Mouse (Mus musculus): ENCODE data around the gene Gm21833.
"Not testable (repeated sequence)": the region's sequence is repeated elsewhere in the genome, so short reads cannot be mapped to it uniquely, and the experiment has no call there.

Gm21833 gene

DNA sequence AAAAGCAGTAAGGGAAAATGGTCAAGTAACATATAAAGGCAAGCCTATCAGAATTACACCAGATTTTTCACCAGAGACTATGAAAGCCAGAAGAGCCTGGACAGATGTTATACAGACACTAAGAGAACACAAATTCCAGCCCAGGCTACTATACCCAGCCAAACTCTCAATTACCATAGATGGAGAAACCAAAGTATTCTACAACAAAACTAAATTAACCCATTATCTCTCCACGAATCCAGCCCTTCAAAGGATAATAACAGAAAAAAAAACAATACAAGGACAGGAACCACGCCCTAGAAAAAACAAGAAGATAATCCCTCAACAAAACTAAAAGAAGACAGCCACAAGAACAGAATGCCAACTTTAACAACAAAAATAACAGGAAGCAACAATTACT is at the start of gene Gm21833:
TSS of gene Gm21833 (plus strand) at position 301 of the 400 bp plus-strand sequence.
- DNase-seq (ENCODE audit: low read depth), result not testable (repeated sequence)

DNA sequence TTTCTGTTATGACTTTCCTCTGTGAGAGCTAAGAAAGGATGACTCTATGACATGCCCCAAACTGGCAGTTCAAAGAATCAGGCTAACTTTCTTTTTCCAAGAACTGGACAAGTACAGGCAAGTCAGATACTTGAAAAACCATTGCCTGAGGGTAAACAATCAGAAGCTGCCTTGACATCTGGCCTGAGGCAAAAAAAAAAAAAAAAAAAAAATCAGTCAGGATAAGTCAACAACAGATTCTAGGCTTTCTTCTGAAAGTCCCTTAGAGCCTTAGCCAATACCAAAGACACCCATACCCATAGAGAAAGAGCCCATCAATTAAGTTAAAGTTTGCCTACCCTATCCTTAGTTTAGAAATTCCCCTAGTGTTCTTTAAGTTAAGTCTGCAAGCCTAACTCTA is 38.7 kb upstream of the Gm21833 start:
- no peak for DNase-seq (ENCODE audit: low read depth)

GRCm38 (mm10) chr16:82796489-82796888 is 31.7 kb upstream of the Gm21833 start:
- DNase-seq (ENCODE audit: low read depth), result no peak

GRCm38 (mm10) chr16:82815255-82815654 is 12.9 kb upstream of the Gm21833 start:
- no peak for DNase-seq (ENCODE audit: low read depth)

DNA sequence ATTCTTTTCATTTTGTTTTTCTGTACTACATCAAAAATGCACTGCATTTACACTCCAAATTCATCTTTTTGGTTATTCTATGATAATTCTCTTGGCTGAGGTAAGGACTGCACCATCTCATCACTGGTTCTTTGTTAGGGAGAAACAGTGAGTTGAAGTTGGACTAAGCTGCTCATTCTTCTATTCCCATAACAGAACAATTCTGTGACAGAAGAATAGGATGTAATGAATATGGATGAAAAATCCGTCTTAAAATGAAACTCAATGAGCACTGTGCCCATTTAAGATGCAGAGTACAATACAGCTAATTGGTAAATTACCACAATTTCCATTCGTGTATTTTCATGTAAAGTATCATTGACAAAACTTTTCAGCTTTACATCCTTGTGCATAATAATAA is 11.6 kb upstream of the Gm21833 start:
- DNase-seq (ENCODE audit: low read depth), result no peak

DNA sequence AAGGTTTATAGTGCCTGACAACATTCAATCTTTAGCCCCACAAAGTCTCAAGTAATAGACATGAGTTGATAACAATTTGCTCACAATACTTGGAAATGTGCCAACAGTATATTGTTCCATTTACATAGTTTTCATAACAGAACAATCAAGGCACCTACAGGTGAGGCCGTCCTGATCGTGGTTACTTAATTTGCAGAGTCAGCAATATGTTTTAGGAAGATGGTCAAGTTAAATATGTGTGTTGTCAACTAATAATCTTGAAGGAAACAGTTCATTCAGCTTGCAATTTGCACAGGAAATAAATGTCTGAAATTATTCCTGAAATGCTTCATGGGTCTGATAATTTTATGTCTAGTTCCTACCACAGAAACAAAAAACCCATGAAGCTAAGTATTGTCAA is 27.6 kb downstream of the Gm21833 start:
- DNase-seq (ENCODE audit: low read depth), result no peak

DNA sequence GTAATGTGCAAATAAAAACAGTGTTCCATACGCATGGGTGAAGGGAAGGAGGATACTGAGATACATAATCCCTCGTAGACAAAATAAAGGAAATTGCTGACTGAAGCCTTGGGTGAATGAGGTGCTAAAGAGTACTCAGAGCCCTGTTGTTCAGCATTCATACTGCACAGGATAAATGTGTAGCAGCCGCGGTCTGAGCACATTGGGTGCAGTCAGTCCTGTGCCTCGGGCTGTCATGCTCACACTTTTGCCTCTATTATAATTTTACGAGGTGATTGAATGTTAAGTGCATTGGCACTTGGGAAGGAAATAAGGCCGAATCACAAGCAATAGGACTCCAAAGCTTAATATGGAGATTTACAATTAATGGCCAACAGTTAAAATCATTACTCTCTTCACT is 36.4 kb downstream of the Gm21833 start:
- no peak for DNase-seq (ENCODE audit: low read depth)
